Mouse (Mus musculus): ENCODE data around the gene Brs3.
A peak's percentile ranks its signal among the peaks of the same experiment; 100 is the strongest.

Gene Brs3

GRCm38 (mm10) chrX:57042774-57043173 lies at the start of gene Brs3:
Gene Brs3, plus strand, starts transcription at chrX:57043074.
- no peak for DNase-seq

- DNase-seq: no peak
Measured at GRCm38 (mm10) chrX:57012891-57013290, 30.0 kb upstream of the Brs3 start.

- DNase-seq: no peak
Measured at GRCm38 (mm10) chrX:57043869-57044268, 995 bp downstream of the Brs3 start.

GRCm38 (mm10) chrX:57052848-57053173 lies 9.9 kb downstream of the Brs3 start:
- no peak for DNase-seq

GRCm38 (mm10) chrX:57053174-57053992 lies 10.5 kb downstream of the Brs3 start, which contains the start of gene Htatsf1:
Gene Htatsf1, plus strand, starts transcription at chrX:57053583.
- peak; percentile 70 to 86 for DNase-seq

- no peak for DNase-seq
Measured at GRCm38 (mm10) chrX:57053993-57054385, 11.1 kb downstream of the Brs3 start.

GRCm38 (mm10) chrX:57081496-57081895 lies 38.6 kb downstream of the Brs3 start:
- no peak for DNase-seq

GRCm38 (mm10) chrX:57087806-57088205 lies 44.9 kb downstream of the Brs3 start, which contains the start of gene Vgll1:
Gene Vgll1, plus strand, starts transcription at chrX:57088106.
- DNase-seq: no peak
